Mouse (Mus musculus) hindbrain, embryonic 16.5 days (tissue): ENCODE results near the gene Ezr. TPM values are rescaled to one million over a fixed set of nuclear protein-coding genes. Genes with fewer than 3 reads are reported as not detected.

Source experiments
- ATAC-seq: fragments of 200-750 bp; cut with Nextera tagmentation; 2 replicates; pipeline ENCODE4 v1.8.0; 2017; ENCODE audit warnings: moderate TSS enrichment, moderate library complexity
- H3K27ac ChIP-seq: fragments of 300-500 bp; sonication (generic); 2 replicates; pipeline ENCODE4 v1.5.1; 2014; ENCODE audit warnings: low read depth, mild to moderate bottlenecking, control low read depth, low read length, moderate library complexity
- H3K27me3 ChIP-seq: fragments of 300-500 bp; sonication (generic); replicated peaks from 2 replicates; pipeline ENCODE4 v1.6.1; 2014; ENCODE audit warnings: low read length; ENCODE audit not compliant: control insufficient read depth, insufficient read depth
- H3K36me3 ChIP-seq: fragments of 300-500 bp; sonication (generic); 2 replicates; pipeline ENCODE4 v1.6.1; 2014; ENCODE audit warnings: mild to moderate bottlenecking, low read length, moderate library complexity, mixed read lengths; ENCODE audit not compliant: control insufficient read depth, insufficient read depth
- H3K4me1 ChIP-seq: fragments of 300-500 bp; sonication (generic); 2 replicates; pipeline ENCODE4 v1.6.1; 2014; ENCODE audit warnings: low read depth, low read length; ENCODE audit not compliant: control insufficient read depth, insufficient read depth
- H3K4me2 ChIP-seq: fragments of 300-500 bp; sonication (generic); 2 replicates; pipeline ENCODE4 v1.6.1; 2014; ENCODE audit warnings: mild to moderate bottlenecking, low read length, control low read depth, moderate library complexity
- H3K4me3 ChIP-seq: fragments of 300-500 bp; sonication (generic); 2 replicates; pipeline ENCODE4 v1.5.1; 2014; ENCODE audit warnings: mild to moderate bottlenecking, low read length, control low read depth, moderate library complexity
- H3K9ac ChIP-seq: fragments of 300-500 bp; sonication (generic); 2 replicates; pipeline ENCODE4 v1.6.1; 2014; ENCODE audit warnings: low read depth, mild to moderate bottlenecking, control low read depth, low read length, moderate library complexity
- H3K9me3 ChIP-seq: fragments of 300-500 bp; sonication (generic); 2 replicates; pipeline ENCODE4 v1.6.1; 2014; ENCODE audit warnings: mild to moderate bottlenecking, low read length, moderate library complexity; ENCODE audit not compliant: control insufficient read depth
- WGBS: fragments of 180-500 bp; shearing (Covaris S2); extraction: QIAGEN DNeasy Blood & Tissue Kit; methylation state at CpG from one replicate; pipeline ENCODE4 v1.1.7; 2014; 5-methylcytosine and 5-hydroxymethylcytosine counted together
- polyA plus RNA-seq: library from polyadenylated mRNA; unstranded; fragments of >200 nt; fragmentation: Nextera tagmentation; extraction: Ambion mirVana; gene quantifications from 2 replicates; pipeline ENCODE4 v1.2.1, GENCODE M21; 2015

The Ezr gene
- polyA plus RNA-seq, 1 experiment from 2014 or later = 69.9 TPM

- Histone ChIP-seq H3K9ac (no peak overlapping the region), H3K27ac (no peak overlapping the region), H3K9me3 (peaks cover 6% of the 10 kb centered on the region; the same call in 1 of the 2 replicates), H3K4me1 (no peaks in the 10 kb centered on the region), H3K4me2 (no peak overlapping the region), H3K27me3 (no peaks in the 10 kb centered on the region), H3K4me3 (no peak overlapping the region), H3K36me3 (no peaks in the 10 kb centered on the region)
- no peak for ATAC-seq
- 84% methylated on average over 4 of the region's 4 CpGs for WGBS
These were observed 14.9 kb upstream of the Ezr start for GRCm38 (mm10) chr17:6797471-6797870.

- ATAC-seq = no peak
- 73% methylated on average over 12 of the region's 12 CpGs for WGBS
- H3K27ac ChIP-seq = no peak overlapping the region
- no peaks in the 10 kb centered on the region for H3K36me3 ChIP-seq
- no peak overlapping the region for H3K4me2 ChIP-seq
- H3K27me3 ChIP-seq = no peaks in the 10 kb centered on the region
- H3K4me1 ChIP-seq = no peaks in the 10 kb centered on the region
- H3K9ac ChIP-seq = no peak overlapping the region
- H3K9me3 ChIP-seq = no peaks in the 10 kb centered on the region
- H3K4me3 ChIP-seq = no peak overlapping the region
These were observed 11.7 kb upstream of the Ezr start for GRCm38 (mm10) chr17:6794160-6794751.

GRCm38 (mm10) chr17:6789581-6790118 is 7.1 kb upstream of the Ezr start:
- peak; percentile 84 for ATAC-seq
- Histone ChIP-seq H3K9me3 (no peaks in the 10 kb centered on the region), H3K36me3 (no peaks in the 10 kb centered on the region), H3K27ac (peak overlapping the region; percentile 56), H3K9ac (no peak overlapping the region), H3K4me1 (no peaks in the 10 kb centered on the region), H3K27me3 (no peaks in the 10 kb centered on the region), H3K4me3 (no peak overlapping the region), H3K4me2 (no peak overlapping the region)
- 62% methylated on average over 9 of the region's 9 CpGs for WGBS

GRCm38 (mm10) chr17:6789103-6789502 is 6.5 kb upstream of the Ezr start:
- Histone ChIP-seq H3K4me2 (no peak overlapping the region), H3K9ac (no peak overlapping the region), H3K27me3 (no peaks in the 10 kb centered on the region), H3K4me1 (no peaks in the 10 kb centered on the region), H3K4me3 (no peak overlapping the region), H3K36me3 (no peaks in the 10 kb centered on the region), H3K9me3 (no peaks in the 10 kb centered on the region), H3K27ac (peak overlapping the region; percentile 39; the same call in 1 of the 2 replicates)
- ATAC-seq = peak; percentile 65

- WGBS = 93% methylated on average over 4 of the region's 4 CpGs
- ATAC-seq = no peak
- H3K4me1 ChIP-seq = peaks cover 2% of the 10 kb centered on the region; the same call in 1 of the 2 replicates
- no peak overlapping the region for H3K27ac ChIP-seq
- no peaks in the 10 kb centered on the region for H3K36me3 ChIP-seq
- H3K4me2 ChIP-seq = no peak overlapping the region
- no peak overlapping the region for H3K9ac ChIP-seq
- H3K4me3 ChIP-seq = no peak overlapping the region
- no peaks in the 10 kb centered on the region for H3K9me3 ChIP-seq
- H3K27me3 ChIP-seq = no peaks in the 10 kb centered on the region
These were observed 4.7 kb upstream of the Ezr start for GRCm38 (mm10) chr17:6787241-6787640.

- H3K9ac ChIP-seq = no peak overlapping the region
- no peak overlapping the region for H3K27ac ChIP-seq
- H3K4me1 ChIP-seq = peaks cover 11% of the 10 kb centered on the region
- H3K4me3 ChIP-seq = no peak overlapping the region; the same call in 1 of the 2 replicates
- H3K4me2 ChIP-seq = peak overlapping the region; percentile 96
- WGBS = 39% methylated on average over 10 of the region's 10 CpGs
- no peaks in the 10 kb centered on the region for H3K9me3 ChIP-seq
- no peak for ATAC-seq
- no peaks in the 10 kb centered on the region for H3K36me3 ChIP-seq
- peaks cover 6% of the 10 kb centered on the region for H3K27me3 ChIP-seq
These were observed 1.3 kb upstream of the Ezr start for GRCm38 (mm10) chr17:6783756-6784357.

- H3K9ac ChIP-seq = peak overlapping the region; percentile 75
- H3K4me2 ChIP-seq = peak overlapping the region; percentile 96
- H3K9me3 ChIP-seq = no peaks in the 10 kb centered on the region
- H3K27me3 ChIP-seq = peaks cover 6% of the 10 kb centered on the region
- no peaks in the 10 kb centered on the region for H3K36me3 ChIP-seq
- peak overlapping the region; percentile 57 for H3K27ac ChIP-seq
- H3K4me3 ChIP-seq = peak overlapping the region; percentile 69
- peak; percentile 64 for ATAC-seq
- under 1% methylated on average over 58 of the region's 58 CpGs for WGBS
- peaks cover 16% of the 10 kb centered on the region for H3K4me1 ChIP-seq
These were observed 550 bp upstream of the Ezr start for GRCm38 (mm10) chr17:6783006-6783661.

- peak overlapping the region; percentile 96 for H3K4me2 ChIP-seq
- H3K9me3 ChIP-seq = no peaks in the 10 kb centered on the region
- H3K4me3 ChIP-seq = peak overlapping the region; percentile 69
- peaks cover 6% of the 10 kb centered on the region for H3K27me3 ChIP-seq
- no peaks in the 10 kb centered on the region for H3K36me3 ChIP-seq
- peak overlapping the region; percentile 75 for H3K9ac ChIP-seq
- H3K27ac ChIP-seq = peak overlapping the region; percentile 69
- peaks cover 16% of the 10 kb centered on the region for H3K4me1 ChIP-seq
- ATAC-seq = no peak; the same call in 1 of the 2 replicates
- under 1% methylated on average over 21 of the region's 21 CpGs for WGBS
These were observed 504 bp downstream of the Ezr start for GRCm38 (mm10) chr17:6782033-6782526.

GRCm38 (mm10) chr17:6781273-6781672 is 1.3 kb downstream of the Ezr start:
- H3K9me3 ChIP-seq = no peaks in the 10 kb centered on the region
- peak overlapping the region; percentile 69 for H3K4me3 ChIP-seq
- H3K27ac ChIP-seq = no peak overlapping the region
- H3K9ac ChIP-seq = 0 out of 2 replicates have a peak overlapping the region, but pooled peaks have one; percentile 14
- ATAC-seq = no peak
- H3K36me3 ChIP-seq = no peaks in the 10 kb centered on the region
- peaks cover 6% of the 10 kb centered on the region for H3K27me3 ChIP-seq
- peak overlapping the region; percentile 42 for H3K4me2 ChIP-seq
- peaks cover 16% of the 10 kb centered on the region for H3K4me1 ChIP-seq
- WGBS = 37% methylated on average over 6 of the region's 6 CpGs
